Mouse (Mus musculus): ENCODE data around the gene Nuak1. TPM values are rescaled to one million over a fixed set of nuclear protein-coding genes. Genes with fewer than 3 reads are reported as not detected.
"Not testable (repeated sequence)": the region's sequence is repeated elsewhere in the genome, so short reads cannot be mapped to it uniquely, and the experiment has no call there.

The Nuak1 gene
- 2.9 and 3.0 TPM in 2 replicates for polyA plus RNA-seq (2015; fragmentation: Nextera tagmentation; extraction: Ambion mirVana)

DNA sequence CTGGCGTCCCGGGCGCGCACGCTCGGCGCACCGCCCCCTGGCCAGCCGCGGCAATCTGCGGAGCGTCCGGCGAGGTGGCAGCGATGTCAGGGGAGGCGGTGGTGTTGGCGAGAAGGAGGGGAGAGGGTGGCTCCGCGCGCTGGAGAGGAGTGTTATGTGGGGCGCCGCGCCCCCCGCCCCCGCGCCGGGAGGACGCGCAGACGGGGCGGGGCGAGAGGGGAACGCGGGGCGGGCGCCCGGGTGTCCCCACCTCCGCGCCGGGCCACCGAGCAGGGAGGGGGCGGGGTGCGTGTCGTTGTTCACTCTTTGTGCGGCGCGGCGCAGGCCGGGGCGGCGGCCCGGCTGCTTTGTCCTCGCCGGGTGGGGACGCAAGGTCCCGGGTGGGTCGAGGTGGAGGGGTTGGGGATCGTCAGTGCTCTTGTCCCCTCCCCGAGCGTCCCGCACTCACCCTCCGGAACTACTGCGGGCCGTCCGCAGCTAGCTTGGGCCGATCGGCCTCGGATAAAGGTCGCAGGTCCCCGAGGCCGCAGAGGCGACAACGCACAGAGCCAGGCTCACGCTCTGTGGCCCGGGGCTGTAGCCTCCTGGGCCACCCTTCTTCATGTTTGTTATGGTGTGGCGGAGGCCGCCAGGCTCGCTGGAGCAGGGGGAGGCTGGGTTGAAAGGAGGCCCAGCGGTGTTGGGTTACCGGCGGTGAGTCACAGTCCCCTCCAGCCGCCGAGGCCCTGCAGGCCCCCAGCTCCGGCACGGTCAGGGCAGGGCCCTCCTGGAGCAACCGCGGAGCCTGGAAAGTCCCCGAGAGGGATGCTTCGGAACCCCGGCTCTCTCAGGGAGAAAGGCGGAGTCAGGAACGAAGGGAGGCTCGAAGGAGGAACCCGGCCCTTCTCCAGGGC, at the start of gene Nuak1:
TSS of gene Nuak1 (minus strand) at position 57 of the 893 bp plus-strand sequence.
- peak within 1 kb of the TSS; percentile 98 for H3K27ac ChIP-seq
- H3K4me3 ChIP-seq = peak within 1 kb of the TSS; percentile 84
- H3K27me3 ChIP-seq = no peaks in the 10 kb centered on the region
- no peaks in the 10 kb centered on the region for H3K36me3 ChIP-seq
- peak within 1 kb of the TSS; percentile 100 for H3K9ac ChIP-seq
- H3K4me1 ChIP-seq = peaks cover 55% of the 10 kb centered on the region
- ATAC-seq (ENCODE audit: insufficient number of reproducible peaks, insufficient read depth, low FRiP score, low TSS enrichment, low read depth) = peak; percentile 89
- peak within 1 kb of the TSS; percentile 90 for H3K4me2 ChIP-seq
- WGBS = under 1% methylated on average over 81 of the region's 94 CpGs
- H3K9me3 ChIP-seq = no peaks in the 10 kb centered on the region

DNA sequence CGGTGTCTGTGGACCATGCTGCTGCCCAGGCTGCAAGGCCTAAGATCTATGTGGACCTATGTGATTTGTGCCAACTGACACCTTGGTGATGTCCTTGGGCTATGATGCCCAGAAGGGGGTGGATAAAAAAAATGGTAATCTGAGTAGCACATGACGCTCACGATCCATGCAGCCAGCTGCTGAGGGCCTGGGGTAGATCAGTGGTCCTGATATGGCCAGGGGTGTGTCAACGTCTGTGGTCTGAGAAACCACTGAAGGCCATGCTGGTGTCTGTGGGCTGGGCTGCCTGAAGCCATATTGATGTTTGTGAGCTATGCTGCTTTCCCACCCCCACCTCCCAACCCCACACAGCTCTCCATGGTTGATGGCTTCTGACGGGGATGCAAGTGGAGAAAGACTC, 49.7 kb upstream of the Nuak1 start:
- H3K4me2 ChIP-seq = no peak overlapping the region
- no peak overlapping the region for H3K27ac ChIP-seq
- no peaks in the 10 kb centered on the region for H3K27me3 ChIP-seq
- H3K4me1 ChIP-seq = no peaks in the 10 kb centered on the region
- ATAC-seq (ENCODE audit: insufficient number of reproducible peaks, insufficient read depth, low FRiP score, low TSS enrichment, low read depth) = no peak
- no peak overlapping the region for H3K9ac ChIP-seq
- H3K4me3 ChIP-seq = no peak overlapping the region
- no peaks in the 10 kb centered on the region for H3K9me3 ChIP-seq
- 80% methylated on average over 5 of the region's 5 CpGs for WGBS
- no peaks in the 10 kb centered on the region for H3K36me3 ChIP-seq

DNA sequence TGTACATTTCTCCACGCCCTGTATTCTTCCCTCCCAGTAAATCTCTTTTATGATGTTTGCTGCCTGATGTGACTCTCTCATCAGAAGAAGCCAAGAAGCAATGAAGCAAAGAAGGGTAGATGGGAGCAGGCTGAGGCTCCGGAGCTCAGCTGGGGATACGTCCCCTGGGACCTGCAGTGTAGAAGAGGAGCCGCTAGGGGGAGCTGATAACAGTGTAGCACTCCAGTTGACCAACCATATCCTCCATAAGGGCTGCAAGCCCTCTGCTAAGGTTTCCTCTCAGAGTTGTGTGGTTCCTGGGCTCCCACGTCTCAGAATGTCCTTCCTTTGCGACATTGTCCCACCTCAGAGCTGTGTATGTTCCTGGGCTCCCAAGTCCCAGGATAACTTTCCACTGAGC, 47.9 kb upstream of the Nuak1 start:
- Histone ChIP-seq H3K9ac (no peak overlapping the region), H3K36me3 (no peaks in the 10 kb centered on the region), H3K27ac (no peak overlapping the region), H3K4me3 (no peak overlapping the region), H3K9me3 (no peaks in the 10 kb centered on the region), H3K4me2 (no peak overlapping the region), H3K27me3 (no peaks in the 10 kb centered on the region), H3K4me1 (peaks cover 5% of the 10 kb centered on the region; the same call in 1 of the 2 replicates)
- ATAC-seq (ENCODE audit: insufficient number of reproducible peaks, insufficient read depth, low FRiP score, low TSS enrichment, low read depth) = no peak
- 50% methylated on average over 6 of the region's 6 CpGs for WGBS

DNA sequence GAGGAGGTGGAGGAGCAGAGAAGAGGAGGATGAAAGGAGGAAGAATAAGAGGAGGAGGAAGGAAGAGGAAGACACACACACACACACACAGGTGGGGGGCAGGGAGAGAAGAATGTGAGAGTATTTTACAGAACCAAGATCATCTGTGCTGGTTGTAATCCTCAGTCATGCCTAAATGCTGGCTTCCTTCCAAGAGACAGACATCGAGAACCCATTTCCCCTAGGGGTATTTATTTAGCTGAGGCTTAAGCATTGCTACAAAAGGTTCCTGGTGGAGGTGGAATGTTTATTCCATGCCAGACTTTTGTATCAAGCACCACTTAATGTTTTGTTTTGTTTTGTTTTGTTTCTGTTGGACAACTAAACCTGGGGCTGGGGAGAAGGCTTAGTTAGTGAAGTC, 44.3 kb upstream of the Nuak1 start:
- Histone ChIP-seq H3K9me3 (no peaks in the 10 kb centered on the region), H3K27ac (no peak overlapping the region), H3K4me1 (peaks cover 18% of the 10 kb centered on the region), H3K4me2 (no peak overlapping the region), H3K27me3 (no peaks in the 10 kb centered on the region), H3K9ac (no peak overlapping the region), H3K4me3 (no peak overlapping the region), H3K36me3 (no peaks in the 10 kb centered on the region)
- no peak for ATAC-seq (ENCODE audit: insufficient number of reproducible peaks, insufficient read depth, low FRiP score, low TSS enrichment, low read depth)
- 16% methylated on average over 1 of the region's 1 CpGs for WGBS

DNA sequence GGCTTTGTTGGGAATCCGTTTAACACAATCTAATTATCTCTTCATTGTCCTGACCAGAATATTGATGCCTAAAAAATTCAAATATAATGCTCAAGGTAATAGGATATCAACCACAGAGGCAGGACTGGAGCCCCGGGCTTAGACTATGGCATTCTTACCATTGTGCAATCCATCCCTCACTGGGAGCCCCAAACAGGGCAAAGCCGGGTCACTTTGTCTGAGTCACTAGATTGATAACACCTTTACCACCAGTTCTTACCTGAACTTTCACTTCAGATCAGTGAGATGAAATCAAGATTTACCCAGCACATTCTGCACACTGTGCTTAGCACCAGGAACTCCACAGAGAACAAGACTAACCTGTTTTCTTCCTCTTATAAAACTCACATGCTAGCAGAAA, 43.2 kb upstream of the Nuak1 start:
- H3K9me3 ChIP-seq = no peaks in the 10 kb centered on the region
- WGBS = 71% methylated on average over 3 of the region's 3 CpGs
- no peak overlapping the region for H3K9ac ChIP-seq
- H3K27ac ChIP-seq = no peak overlapping the region
- no peak overlapping the region for H3K4me3 ChIP-seq
- peaks cover 18% of the 10 kb centered on the region for H3K4me1 ChIP-seq
- no peak overlapping the region for H3K4me2 ChIP-seq
- ATAC-seq (ENCODE audit: insufficient number of reproducible peaks, insufficient read depth, low FRiP score, low TSS enrichment, low read depth) = no peak
- H3K27me3 ChIP-seq = no peaks in the 10 kb centered on the region
- H3K36me3 ChIP-seq = no peaks in the 10 kb centered on the region

DNA sequence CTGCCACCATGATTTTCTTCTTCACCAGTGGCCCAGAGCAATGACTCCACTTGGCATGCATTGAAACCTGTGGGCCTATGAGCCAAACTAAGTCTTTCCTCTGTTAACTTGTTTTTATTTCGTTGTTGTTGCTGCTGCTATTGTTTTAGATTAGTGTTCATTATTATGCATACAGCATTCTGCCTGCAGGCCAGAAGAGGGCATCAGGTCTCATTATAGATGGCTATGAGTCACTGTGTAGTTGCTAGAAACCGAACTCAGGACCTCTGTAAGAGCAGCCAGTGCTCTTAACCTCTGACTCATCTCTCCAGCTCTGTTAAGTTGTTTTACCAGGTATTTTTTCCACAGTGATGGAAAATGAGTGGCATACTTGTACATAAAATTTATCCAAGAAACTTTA, 42.7 kb upstream of the Nuak1 start:
- Histone ChIP-seq H3K4me3 (no peak overlapping the region), H3K9ac (no peak overlapping the region), H3K9me3 (no peaks in the 10 kb centered on the region), H3K27me3 (no peaks in the 10 kb centered on the region), H3K36me3 (no peaks in the 10 kb centered on the region), H3K4me2 (no peak overlapping the region), H3K4me1 (peaks cover 18% of the 10 kb centered on the region), H3K27ac (no peak overlapping the region)
- WGBS = 79% methylated on average over 2 of the region's 2 CpGs
- no peak for ATAC-seq (ENCODE audit: insufficient number of reproducible peaks, insufficient read depth, low FRiP score, low TSS enrichment, low read depth)

DNA sequence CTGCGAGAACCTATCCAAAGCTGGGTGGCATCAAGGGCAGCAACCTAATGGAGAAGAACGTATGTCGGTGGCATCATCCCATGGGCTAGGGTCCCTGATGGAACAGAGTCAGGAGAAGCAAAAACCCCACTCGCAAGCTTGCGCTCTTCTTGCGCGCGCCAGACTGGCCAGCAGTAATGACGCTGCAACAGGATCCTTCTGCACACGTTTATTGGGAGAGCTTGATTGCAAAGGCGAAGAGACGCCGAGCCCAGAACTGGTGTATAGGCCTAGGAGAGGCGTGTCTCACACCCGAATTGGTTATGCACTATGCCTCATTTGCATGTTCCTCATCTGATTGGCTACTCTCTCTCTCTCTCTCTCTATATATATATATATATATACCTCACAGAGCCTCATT, 42.0 kb upstream of the Nuak1 start:
- H3K9me3 ChIP-seq; H3K4me2 ChIP-seq; H3K36me3 ChIP-seq; ATAC-seq (ENCODE audit: insufficient number of reproducible peaks, insufficient read depth, low FRiP score, low TSS enrichment, low read depth); H3K9ac ChIP-seq; H3K4me3 ChIP-seq; H3K27me3 ChIP-seq; H3K27ac ChIP-seq: not testable (repeated sequence)
- peaks cover 18% of the 10 kb centered on the region for H3K4me1 ChIP-seq
- 90% methylated on average over 15 of the region's 15 CpGs for WGBS

DNA sequence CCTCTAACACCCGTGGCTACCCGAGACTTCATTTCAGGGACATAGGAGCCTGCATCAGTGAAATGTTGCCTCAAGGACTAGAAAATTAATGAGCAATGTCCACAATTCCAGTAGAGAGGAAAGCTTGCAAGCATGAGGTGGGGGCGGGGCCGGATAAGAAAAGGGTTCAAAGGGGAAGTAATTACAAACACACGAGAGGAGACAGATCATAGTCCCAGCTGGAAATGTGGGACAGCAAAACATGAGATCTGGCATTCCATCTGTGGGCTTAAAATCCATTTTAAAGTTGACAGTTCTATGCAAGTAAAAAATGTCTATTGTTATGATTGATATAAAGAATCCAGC, 40.9 kb upstream of the Nuak1 start:
- Histone ChIP-seq H3K27ac (peak overlapping the region; percentile 66), H3K9me3 (no peaks in the 10 kb centered on the region), H3K9ac (no peak overlapping the region), H3K4me2 (no peak overlapping the region), H3K4me3 (no peak overlapping the region), H3K27me3 (no peaks in the 10 kb centered on the region), H3K4me1 (peaks cover 18% of the 10 kb centered on the region), H3K36me3 (no peaks in the 10 kb centered on the region)
- WGBS = 32% methylated on average over 5 of the region's 5 CpGs
- no peak for ATAC-seq (ENCODE audit: insufficient number of reproducible peaks, insufficient read depth, low FRiP score, low TSS enrichment, low read depth)

DNA sequence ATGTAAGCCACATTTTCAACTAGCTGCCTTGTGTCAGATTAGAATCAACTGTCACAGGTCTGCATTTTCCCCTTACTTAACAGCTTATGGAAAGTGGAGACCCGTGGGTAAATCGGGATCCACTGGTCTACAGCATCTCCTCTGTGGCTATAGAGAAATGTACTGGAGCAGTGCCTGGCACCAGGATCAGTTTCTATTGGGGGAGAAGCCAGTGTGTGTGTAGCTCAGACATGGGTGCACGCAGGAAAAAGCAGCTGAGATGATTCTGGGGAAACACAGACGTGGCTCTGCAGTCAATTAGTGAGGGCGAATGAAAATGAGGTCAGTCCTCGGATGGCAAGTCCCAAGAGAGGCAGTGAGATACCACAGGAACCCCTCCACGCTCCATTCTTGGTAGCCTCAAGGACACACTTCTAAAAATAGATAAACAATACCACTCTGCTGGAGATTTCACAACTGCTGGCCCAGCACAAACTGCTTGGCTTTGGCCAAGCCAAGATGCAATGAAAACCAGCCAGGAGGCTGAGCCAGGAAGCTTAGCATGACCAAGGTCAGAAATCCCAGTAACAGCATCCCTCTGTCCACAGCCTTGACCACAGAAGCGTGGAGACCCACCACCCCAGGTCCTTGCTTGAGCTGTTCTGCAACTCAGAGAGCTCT, 40.4 kb upstream of the Nuak1 start:
- Histone ChIP-seq H3K27me3 (no peaks in the 10 kb centered on the region), H3K4me3 (no peak overlapping the region), H3K9me3 (no peaks in the 10 kb centered on the region), H3K4me1 (peaks cover 18% of the 10 kb centered on the region), H3K27ac (peak overlapping the region; percentile 66), H3K4me2 (no peak overlapping the region), H3K9ac (no peak overlapping the region), H3K36me3 (no peaks in the 10 kb centered on the region)
- WGBS = 32% methylated on average over 8 of the region's 8 CpGs
- no peak for ATAC-seq (ENCODE audit: insufficient number of reproducible peaks, insufficient read depth, low FRiP score, low TSS enrichment, low read depth)

DNA sequence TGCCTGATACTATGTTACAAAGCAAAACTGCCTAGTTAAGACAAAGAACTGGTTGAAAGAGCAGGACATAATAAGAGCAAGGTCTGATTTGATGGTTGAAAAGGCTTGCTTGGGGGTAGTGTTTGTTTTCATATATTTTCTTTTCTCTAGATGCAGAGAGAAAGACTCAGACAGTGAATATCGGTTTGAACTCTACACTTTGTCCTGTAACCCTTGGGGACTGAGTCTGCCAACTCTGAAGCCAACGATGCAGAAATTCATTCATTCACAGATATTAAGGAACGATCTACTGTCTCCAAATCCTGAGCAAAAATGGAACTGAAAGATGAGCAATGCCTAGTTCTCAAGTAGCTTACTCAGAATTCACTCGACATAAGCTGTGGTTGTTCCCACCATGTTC, 39.7 kb upstream of the Nuak1 start:
- WGBS = 76% methylated on average over 4 of the region's 4 CpGs

DNA sequence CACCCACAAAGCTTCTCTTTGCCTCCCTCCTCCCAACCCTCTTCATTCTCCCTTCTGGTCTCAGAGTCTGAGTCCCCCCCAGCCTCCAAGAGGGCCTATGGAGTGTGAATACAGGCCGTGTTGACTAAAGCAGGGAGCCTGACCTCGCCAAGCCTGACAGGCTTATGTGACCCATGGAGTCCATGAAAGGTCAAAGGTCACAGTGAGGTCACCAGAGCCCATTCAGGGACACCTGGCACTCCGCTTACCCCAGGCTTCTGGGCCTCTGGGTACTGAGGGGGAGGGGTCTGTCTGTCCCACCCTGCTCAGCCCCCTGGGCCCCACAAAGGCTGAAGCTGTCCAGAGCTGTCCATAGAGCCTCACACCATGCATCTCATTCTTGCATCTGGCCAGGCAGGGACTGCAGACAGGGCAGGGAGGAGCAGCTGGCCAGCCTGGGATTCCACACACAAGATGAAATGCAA, 37.2 kb upstream of the Nuak1 start:
- Histone ChIP-seq H3K9me3 (no peaks in the 10 kb centered on the region), H3K27ac (no peak overlapping the region), H3K4me3 (no peak overlapping the region), H3K4me2 (no peak overlapping the region), H3K27me3 (no peaks in the 10 kb centered on the region), H3K36me3 (no peaks in the 10 kb centered on the region), H3K9ac (no peak overlapping the region), H3K4me1 (peaks cover 13% of the 10 kb centered on the region)
- ATAC-seq (ENCODE audit: insufficient number of reproducible peaks, insufficient read depth, low FRiP score, low TSS enrichment, low read depth) = peak; percentile 54; the same call in 1 of the 2 replicates
- 17% methylated on average over 3 of the region's 3 CpGs for whole genome bisulfite sequencing

More for the DNA sequence above, 39.7 kb upstream of the Nuak1 start:
- Histone ChIP-seq H3K4me3 (no peak overlapping the region), H3K9me3 (no peaks in the 10 kb centered on the region), H3K4me1 (peaks cover 18% of the 10 kb centered on the region), H3K27ac (no peak overlapping the region), H3K36me3 (no peaks in the 10 kb centered on the region), H3K9ac (no peak overlapping the region), H3K4me2 (no peak overlapping the region), H3K27me3 (no peaks in the 10 kb centered on the region)
- no peak for ATAC-seq (ENCODE audit: insufficient number of reproducible peaks, insufficient read depth, low FRiP score, low TSS enrichment, low read depth)
